Mouse (Mus musculus) central nervous system, embryonic 11.5 days (tissue): ENCODE data around the gene Timm8b. TPM values are rescaled to one million over a fixed set of nuclear protein-coding genes. Genes with fewer than 3 reads are reported as not detected.

ENCODE experiments used
- polyA plus RNA-seq: library from polyadenylated mRNA; depleted of rRNA; stranded (reverse); fragments of >200 nt; gene quantifications from 2 replicates; pipeline ENCODE4 v1.2.3, GENCODE M21; 2012; rRNA removed

The Timm8b gene
- polyA plus RNA-seq, result 232 and 356 TPM in 2 replicates

GRCm38 (mm10) chr9:50603189-50603997 lies at the start of gene Timm8b, which contains the start of gene Sdhd:
Timm8b (plus strand) TSS chr9:50603910.
Sdhd (minus strand) TSS chr9:50603812.

DNA sequence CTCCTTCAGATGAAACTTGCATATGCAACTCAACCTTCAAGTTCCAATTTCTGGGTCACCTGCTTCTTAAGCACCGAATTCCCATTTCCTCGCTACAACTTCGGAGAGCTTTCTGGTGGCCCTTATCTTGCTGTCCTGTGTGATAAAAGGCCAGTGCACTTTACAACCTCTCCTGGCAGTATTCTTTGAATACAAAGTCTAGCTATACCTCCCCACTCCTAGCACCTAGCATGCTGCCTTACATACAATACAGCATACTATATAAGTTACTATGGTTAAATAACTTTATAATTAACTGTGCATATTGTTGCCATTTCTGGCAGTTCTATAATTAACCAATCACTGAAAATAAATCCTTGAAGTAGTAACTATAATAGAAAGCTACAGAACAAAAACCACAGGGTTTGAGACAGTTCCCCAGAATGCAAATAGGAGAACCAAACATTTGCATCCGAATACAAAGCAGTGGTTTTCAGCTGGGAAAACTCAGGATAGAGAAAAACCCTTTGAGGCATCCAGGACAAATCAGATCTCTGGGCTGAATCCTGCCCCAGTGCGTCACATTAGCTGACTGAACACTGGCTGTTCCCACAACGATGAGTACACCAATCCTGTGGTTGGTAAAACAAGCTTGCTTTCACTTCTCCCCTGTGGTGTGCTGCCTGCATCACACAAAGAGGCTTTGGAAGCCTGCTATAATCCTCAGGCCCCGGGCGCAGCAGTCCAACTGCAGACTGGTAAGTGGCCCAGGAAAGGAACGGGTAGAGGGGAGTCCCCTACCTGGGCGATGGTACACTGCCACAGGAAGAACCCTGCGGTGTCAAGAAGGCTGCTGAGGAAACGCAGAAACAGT lies 49.2 kb upstream of the Timm8b start, which contains the start of gene Il18:
Gene Il18, plus strand, starts transcription at position 587 of the 853 bp plus-strand sequence.

GRCm38 (mm10) chr9:50555094-50555446 lies 48.6 kb upstream of the Timm8b start, which contains the start of gene Bco2:
Bco2 (minus strand) TSS chr9:50555181.

GRCm38 (mm10) chr9:50561145-50561917 lies 42.4 kb upstream of the Timm8b start, which contains the start of gene Tex12:
Tex12 (minus strand) TSS chr9:50561325.

DNA sequence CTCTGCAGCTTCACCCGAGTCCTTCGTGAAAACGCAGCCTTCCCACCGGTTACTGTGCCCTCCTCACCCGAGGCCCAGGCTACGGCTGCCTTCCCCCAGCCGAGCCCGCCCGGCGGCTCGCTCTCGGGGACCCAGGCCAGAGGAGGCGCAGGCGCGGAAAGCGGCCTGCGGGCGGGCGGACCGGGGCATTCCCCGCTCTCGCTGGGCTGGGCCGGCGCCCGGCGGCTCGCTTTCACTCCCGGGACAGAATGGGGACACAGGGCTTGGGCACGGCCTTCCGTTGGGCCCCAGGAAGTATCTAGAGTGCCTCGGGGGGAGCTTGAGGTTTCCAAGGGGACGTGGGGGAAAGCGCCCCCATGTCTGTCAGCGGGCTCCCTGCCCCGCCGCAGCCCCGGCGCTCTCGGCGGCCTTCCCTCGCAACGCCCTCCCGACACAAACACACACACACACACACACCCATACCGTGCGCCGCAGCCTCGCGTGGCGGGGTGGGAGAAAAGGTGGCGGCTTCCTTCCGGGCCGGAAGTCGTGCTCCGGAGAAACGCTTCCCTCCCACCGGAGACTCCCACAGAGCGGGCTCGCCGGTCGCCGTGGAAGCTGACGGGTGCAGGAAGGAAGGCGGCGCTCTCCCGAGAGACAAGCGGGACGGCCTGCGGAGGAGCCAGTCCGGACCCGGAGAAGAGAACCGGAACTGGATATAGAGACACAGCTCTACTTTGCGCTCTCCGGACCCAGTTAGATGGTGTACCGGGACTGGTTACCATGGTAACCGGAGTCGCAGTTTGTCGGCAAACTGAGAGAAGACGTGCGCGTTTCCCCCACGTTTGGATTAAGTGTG lies 13.3 kb downstream of the Timm8b start, which contains the start of the genes Pih1d2 and Nkapd1:
Gene Pih1d2, plus strand, starts transcription at position 556 of the 838 bp plus-strand sequence.
Gene Nkapd1, minus strand, starts transcription at position 699 of the 838 bp plus-strand sequence.

Other genes starting within 250 kb of the Timm8b start
- 0.12 and 0.70 TPM in 2 replicates for gene Plet1, start 109.4 kb upstream of the Timm8b start, polyA plus RNA-seq
- gene Pts, start 75.2 kb upstream of the Timm8b start, polyA plus RNA-seq, result 65.7 and 82.4 TPM in 2 replicates
- 9.3 and 11.2 TPM in 2 replicates for gene Il18, start 49.1 kb upstream of the Timm8b start, polyA plus RNA-seq
- gene Bco2, start 48.7 kb upstream of the Timm8b start, polyA plus RNA-seq, result 0.27 and 0.43 TPM in 2 replicates
- not detected in 2 replicates for gene Tex12, start 42.6 kb upstream of the Timm8b start, polyA plus RNA-seq
- gene Sdhd, start 98 bp upstream of the Timm8b start, polyA plus RNA-seq, result 135 and 195 TPM in 2 replicates
- 3.7 and 5.6 TPM in 2 replicates for gene Pih1d2, start 13.4 kb downstream of the Timm8b start, polyA plus RNA-seq
- gene Nkapd1, start 13.6 kb downstream of the Timm8b start, polyA plus RNA-seq, result 25.3 and 25.7 TPM in 2 replicates
- gene Dlat, start 55.9 kb downstream of the Timm8b start, polyA plus RNA-seq, result 23.5 and 38.3 TPM in 2 replicates
- gene Dixdc1, start 135.6 kb downstream of the Timm8b start, polyA plus RNA-seq, result 14.7 and 22.5 TPM in 2 replicates
- gene 2310030G06Rik, start 142.6 kb downstream of the Timm8b start, polyA plus RNA-seq, result 0.92 and 2.1 TPM in 2 replicates
- gene Cryab, start 147.4 kb downstream of the Timm8b start, polyA plus RNA-seq, result 7.3 and 17.7 TPM in 2 replicates
- gene Hspb2, start 148.4 kb downstream of the Timm8b start, polyA plus RNA-seq, result 4.3 and 8.2 TPM in 2 replicates
- gene Fdxacb1, start 164.3 kb downstream of the Timm8b start, polyA plus RNA-seq, result 6.9 and 8.4 TPM in 2 replicates
- gene Alg9, start 171.1 kb downstream of the Timm8b start, polyA plus RNA-seq, result 19.4 and 30.9 TPM in 2 replicates
- 16.9 and 36.4 TPM in 2 replicates for gene 1110032A03Rik, start 171.6 kb downstream of the Timm8b start, polyA plus RNA-seq
- gene Ppp2r1b, start 241.4 kb downstream of the Timm8b start, polyA plus RNA-seq, result 47.9 and 66.7 TPM in 2 replicates